Mouse (Mus musculus): ENCODE results near the gene Gtdc1. TPM values are rescaled to one million over a fixed set of nuclear protein-coding genes. Genes with fewer than 3 reads are reported as not detected.

Gtdc1 gene
- polyA plus RNA-seq, 1 experiment from 2014 or later = 5.7 TPM

GRCm38 (mm10) chr2:44955506-44955905 is 28.0 kb upstream of the Gtdc1 start:
- Histone ChIP-seq H3K4me3 (ENCODE audit: low read depth, low read length) (no peak overlapping the region), H3K4me2 (replicated peaks; ENCODE audit: low read depth) (no peak overlapping the region), H3K9ac (ENCODE audit: low read depth, low read length) (no peak overlapping the region), H3K27ac (ENCODE audit: low read depth, low read length) (no peak overlapping the region), H3K9me3 (ENCODE audit: control insufficient read depth) (no peaks in the 10 kb centered on the region), H3K36me3 (ENCODE audit: control insufficient read depth, insufficient read depth) (no peaks in the 10 kb centered on the region), H3K4me1 (replicated peaks; ENCODE audit: control insufficient read depth, insufficient read depth, low read length) (0 out of 2 replicates have a peak, but pooled peaks cover 7% of the 10 kb centered on the region), H3K27me3 (replicated peaks; ENCODE audit: control insufficient read depth, insufficient read depth, low read length) (no peaks in the 10 kb centered on the region)
- TF ChIP-seq CTCF (IDR thresholded peaks at IDR 0.05; ENCODE audit: low read depth) = no peak
- 48% methylated on average over 6 of the region's 6 CpGs for WGBS
- ATAC-seq = no peak

GRCm38 (mm10) chr2:44954180-44954579 is 26.7 kb upstream of the Gtdc1 start:
- 88% methylated on average over 1 of the region's 1 CpGs for WGBS
- ATAC-seq = no peak
- no peaks in the 10 kb centered on the region for H3K27me3 ChIP-seq (replicated peaks; ENCODE audit: control insufficient read depth, insufficient read depth, low read length)

GRCm38 (mm10) chr2:44952830-44953422 is 25.5 kb upstream of the Gtdc1 start:
- ATAC-seq = peak; percentile 22; the same call in 1 of the 2 replicates
- Histone ChIP-seq H3K36me3 (ENCODE audit: control insufficient read depth, insufficient read depth) (no peaks in the 10 kb centered on the region), H3K9me3 (ENCODE audit: control insufficient read depth) (no peaks in the 10 kb centered on the region), H3K27me3 (replicated peaks; ENCODE audit: control insufficient read depth, insufficient read depth, low read length) (no peaks in the 10 kb centered on the region), H3K4me3 (ENCODE audit: low read depth, low read length) (no peak overlapping the region), H3K4me1 (replicated peaks; ENCODE audit: control insufficient read depth, insufficient read depth, low read length) (0 out of 2 replicates have a peak, but pooled peaks cover 7% of the 10 kb centered on the region), H3K27ac (ENCODE audit: low read depth, low read length) (no peak overlapping the region), H3K9ac (ENCODE audit: low read depth, low read length) (no peak overlapping the region), H3K4me2 (replicated peaks; ENCODE audit: low read depth) (no peak overlapping the region)
- WGBS = 40% methylated on average over 6 of the region's 6 CpGs
- no peak for TF ChIP-seq CTCF (IDR thresholded peaks at IDR 0.05; ENCODE audit: low read depth)

More at GRCm38 (mm10) chr2:44954180-44954579, 26.7 kb upstream of the Gtdc1 start:
- H3K4me3 ChIP-seq (ENCODE audit: low read depth, low read length) = no peak overlapping the region
- 0 out of 2 replicates have a peak, but pooled peaks cover 7% of the 10 kb centered on the region for H3K4me1 ChIP-seq (replicated peaks; ENCODE audit: control insufficient read depth, insufficient read depth, low read length)
- no peaks in the 10 kb centered on the region for H3K9me3 ChIP-seq (ENCODE audit: control insufficient read depth)
- H3K27ac ChIP-seq (ENCODE audit: low read depth, low read length) = no peak overlapping the region
- no peaks in the 10 kb centered on the region for H3K36me3 ChIP-seq (ENCODE audit: control insufficient read depth, insufficient read depth)
- H3K4me2 ChIP-seq (replicated peaks; ENCODE audit: low read depth) = no peak overlapping the region
- TF ChIP-seq CTCF (IDR thresholded peaks at IDR 0.05; ENCODE audit: low read depth) = no peak
- H3K9ac ChIP-seq (ENCODE audit: low read depth, low read length) = no peak overlapping the region

GRCm38 (mm10) chr2:44951651-44952213 is 24.3 kb upstream of the Gtdc1 start:
- Histone ChIP-seq H3K36me3 (ENCODE audit: control insufficient read depth, insufficient read depth) (no peaks in the 10 kb centered on the region), H3K27ac (ENCODE audit: low read depth, low read length) (no peak overlapping the region), H3K27me3 (replicated peaks; ENCODE audit: control insufficient read depth, insufficient read depth, low read length) (no peaks in the 10 kb centered on the region), H3K4me3 (ENCODE audit: low read depth, low read length) (no peak overlapping the region), H3K4me2 (replicated peaks; ENCODE audit: low read depth) (no peak overlapping the region), H3K9me3 (ENCODE audit: control insufficient read depth) (no peaks in the 10 kb centered on the region), H3K9ac (ENCODE audit: low read depth, low read length) (no peak overlapping the region), H3K4me1 (replicated peaks; ENCODE audit: control insufficient read depth, insufficient read depth, low read length) (0 out of 2 replicates have a peak, but pooled peaks cover 7% of the 10 kb centered on the region)
- ATAC-seq = peak; percentile 49; the same call in 1 of the 2 replicates
- TF ChIP-seq CTCF (IDR thresholded peaks at IDR 0.05; ENCODE audit: low read depth) = no peak
- WGBS = 63% methylated on average over 4 of the region's 4 CpGs

- Histone ChIP-seq H3K4me1 (replicated peaks; ENCODE audit: control insufficient read depth, insufficient read depth, low read length) (no peaks in the 10 kb centered on the region), H3K36me3 (ENCODE audit: control insufficient read depth, insufficient read depth) (no peaks in the 10 kb centered on the region), H3K27ac (ENCODE audit: low read depth, low read length) (no peak overlapping the region), H3K4me3 (ENCODE audit: low read depth, low read length) (no peak overlapping the region), H3K9me3 (ENCODE audit: control insufficient read depth) (no peaks in the 10 kb centered on the region), H3K4me2 (replicated peaks; ENCODE audit: low read depth) (no peak overlapping the region), H3K27me3 (replicated peaks; ENCODE audit: control insufficient read depth, insufficient read depth, low read length) (no peaks in the 10 kb centered on the region), H3K9ac (ENCODE audit: low read depth, low read length) (no peak overlapping the region)
- ATAC-seq = no peak
- no peak for TF ChIP-seq CTCF (IDR thresholded peaks at IDR 0.05; ENCODE audit: low read depth)
- WGBS = 94% methylated on average over 2 of the region's 2 CpGs
These were observed 17.2 kb upstream of the Gtdc1 start for GRCm38 (mm10) chr2:44944689-44945088.

- H3K36me3 ChIP-seq (ENCODE audit: control insufficient read depth, insufficient read depth) = no peaks in the 10 kb centered on the region
- H3K27ac ChIP-seq (ENCODE audit: low read depth, low read length) = no peak overlapping the region
- H3K4me1 ChIP-seq (replicated peaks; ENCODE audit: control insufficient read depth, insufficient read depth, low read length) = peaks cover under 1% of the 10 kb centered on the region; the same call in 1 of the 2 replicates
- no peak overlapping the region for H3K4me3 ChIP-seq (ENCODE audit: low read depth, low read length)
- 82% methylated on average over 3 of the region's 3 CpGs for WGBS
- no peak for TF ChIP-seq CTCF (IDR thresholded peaks at IDR 0.05; ENCODE audit: low read depth)
- no peak for ATAC-seq
- H3K9me3 ChIP-seq (ENCODE audit: control insufficient read depth) = no peaks in the 10 kb centered on the region
- H3K9ac ChIP-seq (ENCODE audit: low read depth, low read length) = no peak overlapping the region
- no peaks in the 10 kb centered on the region for H3K27me3 ChIP-seq (replicated peaks; ENCODE audit: control insufficient read depth, insufficient read depth, low read length)
- H3K4me2 ChIP-seq (replicated peaks; ENCODE audit: low read depth) = no peak overlapping the region
These were observed 3.5 kb upstream of the Gtdc1 start for GRCm38 (mm10) chr2:44930951-44931350.

Measured in intestine, postnatal 0 days (tissue).